In the genomic region with DNA sequence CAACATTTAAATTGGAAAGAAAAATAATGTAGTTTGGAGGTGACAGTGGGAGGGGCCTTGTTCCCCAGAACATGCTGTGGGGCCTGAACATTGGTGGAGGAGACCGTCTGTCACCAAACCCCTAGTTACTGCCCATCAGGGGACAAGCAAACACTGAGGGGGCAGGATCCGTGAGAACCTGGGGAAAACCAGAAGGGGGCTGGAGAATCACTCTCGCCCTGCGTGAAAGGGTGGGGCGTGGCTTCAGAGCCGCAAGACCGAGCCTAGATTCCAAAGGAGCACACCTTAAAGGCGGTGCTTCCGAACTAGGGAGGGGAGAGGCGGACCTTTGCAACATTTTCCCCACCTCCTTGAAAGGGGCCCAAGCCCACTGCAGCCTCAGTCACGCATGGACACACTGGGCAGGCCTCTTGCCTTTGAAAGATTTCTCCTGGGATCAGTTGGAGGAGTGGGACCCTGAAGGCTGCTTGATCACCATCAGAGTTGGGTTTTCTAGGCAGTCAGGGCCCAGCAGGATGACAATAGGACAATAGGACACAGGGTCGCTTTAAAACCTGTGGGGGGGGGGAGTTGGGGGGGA, we compare ENCODE assay signal across 8 mouse cellular contexts. TPM values are rescaled to one million over a fixed set of nuclear protein-coding genes. Genes with fewer than 3 reads are reported as not detected.
DNase-seq lines count a peak whose midpoint lies in the region; ATAC-seq and TF ChIP-seq lines count a peak whose summit lies in the region.

No protein-coding gene starts in this region.

- under 1% methylated on average over 12 of the region's 12 CpGs for WGBS in hindbrain, embryonic 10.5 days
- WGBS in liver, postnatal 0 days (ENCODE audit: insufficient replicate concordance): 21% methylated on average over 12 of the region's 12 CpGs
- WGBS in stomach, postnatal 0 days: 18% methylated on average over 12 of the region's 12 CpGs

- H3K9ac ChIP-seq in liver, postnatal 0 days (replicated peaks): 0 out of 2 replicates have a peak overlapping the region, but pooled peaks have one; percentile 26
- H3K9ac ChIP-seq in stomach, postnatal 0 days (ENCODE audit: low read length): no peak overlapping the region

- no peak for ATAC-seq in liver, postnatal 0 days
- peak; percentile 37 for ATAC-seq in stomach, postnatal 0 days (ENCODE audit: low FRiP score, low TSS enrichment)

- peaks cover 56% of the 10 kb centered on the region for H3K4me1 ChIP-seq in hindbrain, embryonic 10.5 days (replicated peaks)
- peaks cover 18% of the 10 kb centered on the region for H3K4me1 ChIP-seq in liver, postnatal 0 days (ENCODE audit: insufficient read depth)
- no peaks in the 10 kb centered on the region for H3K4me1 ChIP-seq in stomach, postnatal 0 days (replicated peaks; ENCODE audit: control insufficient read depth, insufficient read depth)

- H3K4me3 ChIP-seq in hindbrain, embryonic 10.5 days: peak overlapping the region; percentile 74
- no peak overlapping the region for H3K4me3 ChIP-seq in liver, postnatal 0 days (ENCODE audit: low read depth, low read length)
- peak overlapping the region; percentile 56 for H3K4me3 ChIP-seq in stomach, postnatal 0 days (ENCODE audit: low read depth, low read length)

- peaks cover 23% of the 10 kb centered on the region for H3K9me3 ChIP-seq in hindbrain, embryonic 10.5 days
- H3K9me3 ChIP-seq in liver, postnatal 0 days (ENCODE audit: low read length): no peaks in the 10 kb centered on the region
- H3K9me3 ChIP-seq in stomach, postnatal 0 days (ENCODE audit: control insufficient read depth, low read length): no peaks in the 10 kb centered on the region

- TF ChIP-seq EP300 in liver, postnatal 0 days (IDR thresholded peaks at IDR 0.05; ENCODE audit: low read depth): no peak
- TF ChIP-seq EP300 in stomach, postnatal 0 days (optimal IDR thresholded peaks at IDR 0.05): no peak

- H3K36me3 ChIP-seq in hindbrain, embryonic 10.5 days: peaks cover 26% of the 10 kb centered on the region
- H3K36me3 ChIP-seq in liver, postnatal 0 days (replicated peaks; ENCODE audit: insufficient read depth, low read length): no peaks in the 10 kb centered on the region
- no peaks in the 10 kb centered on the region for H3K36me3 ChIP-seq in stomach, postnatal 0 days (ENCODE audit: control insufficient read depth, insufficient read depth, low read length)

- peaks cover 76% of the 10 kb centered on the region for H3K27me3 ChIP-seq in hindbrain, embryonic 10.5 days (ENCODE audit: insufficient read depth, poor library complexity, severe bottlenecking)
- peaks cover 52% of the 10 kb centered on the region for H3K27me3 ChIP-seq in liver, postnatal 0 days (ENCODE audit: insufficient read depth, low read length)
- H3K27me3 ChIP-seq in stomach, postnatal 0 days (ENCODE audit: control insufficient read depth, insufficient read depth, low read length): no peaks in the 10 kb centered on the region

- peak overlapping the region; percentile 72 for H3K4me2 ChIP-seq in liver, postnatal 0 days (ENCODE audit: low read depth, low read length)
- peak overlapping the region; percentile 72 for H3K4me2 ChIP-seq in stomach, postnatal 0 days (replicated peaks; ENCODE audit: low read depth)

- peak overlapping the region; percentile 92 for H3K27ac ChIP-seq in hindbrain, embryonic 10.5 days
- H3K27ac ChIP-seq in liver, postnatal 0 days (ENCODE audit: low read depth): no peak overlapping the region
- H3K27ac ChIP-seq in stomach, postnatal 0 days (replicated peaks): peak overlapping the region; percentile 92

- DNase-seq in thymus, postnatal 4 days: peak; percentile 34
- no peak for DNase-seq in thymus, postnatal 10 days (ENCODE audit: low spot score in 2 of 2)
- peak; percentile 46 for DNase-seq in hindbrain, embryonic 10.5 days (ENCODE audit: low spot score)
- DNase-seq in liver, postnatal 0 days: no peak
- peak; percentile 81 for DNase-seq in stomach, postnatal 0 days (ENCODE audit: low spot score)
- DNase-seq in cerebellum, postnatal 14 days: no peak
- no peak for DNase-seq in spleen, postnatal 4 days (ENCODE audit: low spot score in 2 of 2)
- no peak for DNase-seq in spleen, postnatal 36 days (ENCODE audit: low spot score in 2 of 2)

- TF ChIP-seq CTCF in liver, postnatal 0 days (IDR thresholded peaks at IDR 0.05; ENCODE audit: low read depth): no peak
- 0 out of 2 replicates have a peak, but pooled peaks have one; percentile 2 for TF ChIP-seq CTCF in stomach, postnatal 0 days (IDR thresholded peaks at IDR 0.05; ENCODE audit: low read depth)

RNA-seq across cellular contexts. Expression of a gene that starts 1.3 kb away (rescaled TPM):
- polyA plus RNA-seq in hindbrain, embryonic 10.5 days (2016; fragmentation: Nextera tagmentation; extraction: Ambion mirVana): 3.4 and 3.6 TPM in 2 replicates
- 0.09 and 0.11 TPM in 2 replicates for polyA plus RNA-seq in liver, postnatal 0 days (2015; fragmentation: Nextera tagmentation; extraction: Ambion mirVana)
- 2.0 and 2.2 TPM in 2 replicates for polyA plus RNA-seq in stomach, postnatal 0 days (2015; fragmentation: Nextera tagmentation; extraction: Ambion mirVana)

RNA-seq across cellular contexts. Expression of a gene that starts 22.6 kb away (rescaled TPM):
- polyA plus RNA-seq in hindbrain, embryonic 10.5 days (2016; fragmentation: Nextera tagmentation; extraction: Ambion mirVana): 16.6 and 18.0 TPM in 2 replicates
- polyA plus RNA-seq in liver, postnatal 0 days (2015; fragmentation: Nextera tagmentation; extraction: Ambion mirVana): 3.2 and 3.7 TPM in 2 replicates
- 11.1 and 11.4 TPM in 2 replicates for polyA plus RNA-seq in stomach, postnatal 0 days (2015; fragmentation: Nextera tagmentation; extraction: Ambion mirVana)

Comparison
In these comparisons a context has a peak if more than half of its experiments do, and no peak if none do; other contexts are left out.
1. DNase-seq: peak in thymus, postnatal 4 days (single experiment), hindbrain, embryonic 10.5 days (single experiment) and stomach, postnatal 0 days (single experiment); none in thymus, postnatal 10 days (0 of 2), liver, postnatal 0 days (single experiment), cerebellum, postnatal 14 days (0 of 2), spleen, postnatal 4 days (0 of 2) and spleen, postnatal 36 days (0 of 2).